Mouse (Mus musculus): ENCODE results near the gene Ifi27l2a. TPM values are rescaled to one million over a fixed set of nuclear protein-coding genes. Genes with fewer than 3 reads are reported as not detected.

Ifi27l2a gene
- total and polyA plus RNA-seq, 3 experiments, result 81.1 to 262 (median 133) TPM

DNA sequence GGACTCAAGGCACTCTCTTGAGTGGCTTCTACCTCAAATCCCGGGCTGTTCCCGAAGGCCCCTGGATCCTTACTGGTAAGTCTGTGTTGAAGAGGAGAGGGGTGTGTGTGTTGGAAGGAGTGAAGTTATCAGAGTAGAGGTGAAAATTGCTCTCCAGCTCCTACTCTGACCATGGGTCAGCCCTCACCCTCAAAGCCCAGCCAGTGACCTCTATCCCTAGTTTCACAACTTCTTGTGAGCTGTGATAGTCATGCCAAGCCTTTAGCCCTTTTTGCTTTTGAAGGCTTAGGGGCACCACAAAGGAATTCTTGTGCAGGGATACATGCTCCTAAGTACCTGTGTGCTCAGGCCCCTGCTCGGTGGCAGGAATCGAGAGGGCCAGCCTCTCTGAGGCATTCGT lies 38.2 kb upstream of the Ifi27l2a start:
- Histone ChIP-seq H3K27me3 (replicated peaks) (peaks cover 27% of the 10 kb centered on the region), H3K4me3 (replicated peaks in 1 of 3; ENCODE audit: low read depth in 2 of 3, low read length in 2 of 3, poor library complexity in 1 of 3) (no peak overlapping the region), H3K27ac (ENCODE audit: insufficient read depth, low read depth) (no peak overlapping the region), H3K36me3 (replicated peaks in 1 of 2; ENCODE audit: control insufficient read depth in 1 of 2, insufficient read depth in 1 of 2, low read length in 1 of 2) (no peaks in the 10 kb centered on the region), H3K4me2 (ENCODE audit: insufficient read depth, low read depth, poor library complexity, severe bottlenecking) (no peak overlapping the region), H3K9ac (ENCODE audit: insufficient read depth, low read depth) (no peak overlapping the region), H3K79me2 (replicated peaks; ENCODE audit: control insufficient read depth, extremely low read depth, insufficient read depth, poor library complexity, severe bottlenecking) (no peaks in the 10 kb centered on the region), H3K9me3 (replicated peaks; ENCODE audit: low read length) (no peaks in the 10 kb centered on the region), H3K4me1 (ENCODE audit: control insufficient read depth in 1 of 2, insufficient read depth in 2 of 2) (0 out of 4 replicates have a peak, but pooled peaks cover 0 to 7% of the 10 kb centered on the region in 2 experiments)
- no peak for TF ChIP-seq TCF12 (IDR thresholded peaks at IDR 0.05; ENCODE audit: low read depth, low read length)
- no peak for TF ChIP-seq NELFE (IDR thresholded peaks at IDR 0.05; ENCODE audit: low read depth, low read length)
- no peak for TF ChIP-seq NRF1 (IDR thresholded peaks at IDR 0.05; ENCODE audit: low read depth, low read length)
- no peak for TF ChIP-seq UBTF (IDR thresholded peaks at IDR 0.05; ENCODE audit: low read depth, low read length)
- TF ChIP-seq RAD21 (IDR thresholded peaks at IDR 0.05; ENCODE audit: low read depth, low read length), result no peak
- no peak for TF ChIP-seq ZMIZ1 (IDR thresholded peaks at IDR 0.05; ENCODE audit: low read depth, low read length)
- no peak for TF ChIP-seq RCOR1 (conservative IDR thresholded peaks at IDR 0.05; ENCODE audit: low read depth, low read length)
- no peak for TF ChIP-seq ZKSCAN1 (IDR thresholded peaks at IDR 0.05; ENCODE audit: borderline replicate concordance, low read depth, low read length)
- TF ChIP-seq POLR2AphosphoS2 (IDR thresholded peaks at IDR 0.05; ENCODE audit: low read depth, low read length), result no peak
- no peak for TF ChIP-seq EP300 (IDR thresholded peaks at IDR 0.05; ENCODE audit: low read length)
- no peak for TF ChIP-seq USF1 (IDR thresholded peaks at IDR 0.05; ENCODE audit: low read depth, low read length)
- no peak for TF ChIP-seq ELF1 (IDR thresholded peaks at IDR 0.05; ENCODE audit: low read depth, low read length)
- dilution Hi-C loops (cut with MboI; ENCODE audit: extremely low pct_ligation_motif_present, extremely low pct_unique_long_range_greater_than_20kb, low sequenced_read_pairs) (no loop called here), in situ Hi-C loops (cut with MboI; ENCODE audit: low pct_ligation_motif_present, low pct_unique_long_range_greater_than_20kb, low sequenced_read_pairs) (no loop called here)
- no peak for DNase-seq (ENCODE audit: extremely low read depth)

- Histone ChIP-seq H3K27me3 (replicated peaks) (peaks cover 16% of the 10 kb centered on the region), H3K36me3 (replicated peaks in 1 of 2; ENCODE audit: control insufficient read depth in 1 of 2, insufficient read depth in 1 of 2, low read length in 1 of 2) (no peaks in the 10 kb centered on the region), H3K4me1 (ENCODE audit: control insufficient read depth in 1 of 2, insufficient read depth in 2 of 2) (peaks cover 8 to 15% of the 10 kb centered on the region in 2 experiments), H3K4me2 (ENCODE audit: insufficient read depth, low read depth, poor library complexity, severe bottlenecking) (no peak overlapping the region), H3K9ac (ENCODE audit: insufficient read depth, low read depth) (no peak overlapping the region), H3K79me2 (replicated peaks; ENCODE audit: control insufficient read depth, extremely low read depth, insufficient read depth, poor library complexity, severe bottlenecking) (no peaks in the 10 kb centered on the region), H3K9me3 (replicated peaks; ENCODE audit: low read length) (no peaks in the 10 kb centered on the region), H3K4me3 (replicated peaks in 1 of 3; ENCODE audit: low read depth in 2 of 3, low read length in 2 of 3, poor library complexity in 1 of 3) (no peak overlapping the region), H3K27ac (ENCODE audit: insufficient read depth, low read depth) (no peak overlapping the region)
- dilution Hi-C loops (cut with MboI; ENCODE audit: extremely low pct_ligation_motif_present, extremely low pct_unique_long_range_greater_than_20kb, low sequenced_read_pairs) (no loop called here), in situ Hi-C loops (cut with MboI; ENCODE audit: low pct_ligation_motif_present, low pct_unique_long_range_greater_than_20kb, low sequenced_read_pairs) (no loop called here)
- no peak for DNase-seq (ENCODE audit: extremely low read depth)
- no peak for TF ChIP-seq MAFK (IDR thresholded peaks at IDR 0.05; ENCODE audit: insufficient replicate concordance, low read length)
- no peak for TF ChIP-seq PAX5 (IDR thresholded peaks at IDR 0.05; ENCODE audit: low read length)
- no peak for TF ChIP-seq MXI1 (IDR thresholded peaks at IDR 0.05; ENCODE audit: low read depth, low read length)
- no peak for TF ChIP-seq POLR2A (IDR thresholded peaks at IDR 0.05; ENCODE audit: low read depth, low read length)
- TF ChIP-seq ZC3H11A (IDR thresholded peaks at IDR 0.05; ENCODE audit: low read depth, low read length), result no peak
- no peak for TF ChIP-seq EP300 (IDR thresholded peaks at IDR 0.05; ENCODE audit: low read length)
- TF ChIP-seq ZMIZ1 (IDR thresholded peaks at IDR 0.05; ENCODE audit: low read depth, low read length), result no peak
- no peak for TF ChIP-seq JUN (IDR thresholded peaks at IDR 0.05; ENCODE audit: insufficient read depth, low read depth, low read length)
- no peak for TF ChIP-seq UBTF (IDR thresholded peaks at IDR 0.05; ENCODE audit: low read depth, low read length)
- TF ChIP-seq KAT2A (IDR thresholded peaks at IDR 0.05; ENCODE audit: insufficient replicate concordance, low read length), result no peak
- no peak for TF ChIP-seq USF1 (IDR thresholded peaks at IDR 0.05; ENCODE audit: low read depth, low read length)
- no peak for TF ChIP-seq IRF4 (IDR thresholded peaks at IDR 0.05; ENCODE audit: low read depth, low read length)
- TF ChIP-seq MAZ (IDR thresholded peaks at IDR 0.05; ENCODE audit: low read depth, low read length), result no peak
- TF ChIP-seq NELFE (IDR thresholded peaks at IDR 0.05; ENCODE audit: low read depth, low read length), result no peak
- TF ChIP-seq POLR2AphosphoS2 (IDR thresholded peaks at IDR 0.05; ENCODE audit: low read depth, low read length), result no peak
- TF ChIP-seq ZKSCAN1 (IDR thresholded peaks at IDR 0.05; ENCODE audit: borderline replicate concordance, low read depth, low read length), result no peak
- TF ChIP-seq SMC3 (IDR thresholded peaks at IDR 0.05; ENCODE audit: low read depth, low read length), result no peak
- TF ChIP-seq E2F4 (IDR thresholded peaks at IDR 0.05; ENCODE audit: insufficient replicate concordance, low read depth, low read length), result no peak
- TF ChIP-seq NRF1 (IDR thresholded peaks at IDR 0.05; ENCODE audit: low read depth, low read length), result no peak
These were observed 34.1 kb upstream of the Ifi27l2a start for GRCm38 (mm10) chr12:103477461-103478015.
